Mouse (Mus musculus): ENCODE measurements around the gene Hist1h4d. TPM values are rescaled to one million over a fixed set of nuclear protein-coding genes. Genes with fewer than 3 reads are reported as not detected.
"Not testable (repeated sequence)": the region's sequence is repeated elsewhere in the genome, so short reads cannot be mapped to it uniquely, and the experiment has no call there.

The Hist1h4d gene
- total RNA-seq, 2 experiments from 2014 or later: 128 to 149 TPM

DNA sequence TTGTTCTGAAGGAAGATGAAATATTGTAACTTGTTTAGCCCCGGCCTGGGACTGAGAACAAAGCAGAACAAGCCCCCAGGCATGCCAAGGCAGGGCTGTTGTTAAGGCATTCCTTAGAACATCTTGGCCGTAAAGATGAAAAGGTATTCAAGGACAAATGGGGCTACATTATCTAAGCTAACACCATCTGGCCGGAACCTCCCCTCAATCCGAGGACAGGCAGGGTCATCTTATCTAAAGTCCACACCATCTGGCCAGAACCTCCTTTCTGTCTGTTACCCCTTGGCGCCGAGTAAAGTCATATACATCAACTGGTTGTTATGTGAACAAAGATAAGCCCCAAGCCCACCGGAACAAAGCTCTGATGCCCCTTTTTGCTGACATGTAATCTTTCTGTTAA, 10.5 kb downstream of the Hist1h4d start:
- DNase-seq (ENCODE audit: low spot score in 2 of 2): not testable (repeated sequence)

DNA sequence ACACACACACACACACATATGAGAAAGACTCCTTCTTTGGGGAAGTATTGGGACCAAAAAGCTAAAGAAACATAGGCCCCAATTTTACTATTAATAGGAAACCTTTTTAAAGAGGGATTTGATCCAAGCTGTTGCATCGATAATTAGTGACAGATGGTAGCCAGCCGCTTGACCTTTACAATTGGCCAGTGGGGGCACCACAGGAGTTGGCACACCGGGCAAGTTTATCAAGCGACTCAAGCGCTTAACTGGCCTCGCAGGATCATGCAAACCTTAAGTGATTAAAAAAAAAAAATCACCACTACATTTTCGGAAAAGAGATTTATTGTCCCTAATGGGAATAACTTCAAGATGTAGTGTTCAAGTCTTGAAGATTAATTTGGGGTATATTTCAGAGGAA, 11.2 kb downstream of the Hist1h4d start:
- DNase-seq (ENCODE audit: low spot score in 2 of 2): no peak

DNA sequence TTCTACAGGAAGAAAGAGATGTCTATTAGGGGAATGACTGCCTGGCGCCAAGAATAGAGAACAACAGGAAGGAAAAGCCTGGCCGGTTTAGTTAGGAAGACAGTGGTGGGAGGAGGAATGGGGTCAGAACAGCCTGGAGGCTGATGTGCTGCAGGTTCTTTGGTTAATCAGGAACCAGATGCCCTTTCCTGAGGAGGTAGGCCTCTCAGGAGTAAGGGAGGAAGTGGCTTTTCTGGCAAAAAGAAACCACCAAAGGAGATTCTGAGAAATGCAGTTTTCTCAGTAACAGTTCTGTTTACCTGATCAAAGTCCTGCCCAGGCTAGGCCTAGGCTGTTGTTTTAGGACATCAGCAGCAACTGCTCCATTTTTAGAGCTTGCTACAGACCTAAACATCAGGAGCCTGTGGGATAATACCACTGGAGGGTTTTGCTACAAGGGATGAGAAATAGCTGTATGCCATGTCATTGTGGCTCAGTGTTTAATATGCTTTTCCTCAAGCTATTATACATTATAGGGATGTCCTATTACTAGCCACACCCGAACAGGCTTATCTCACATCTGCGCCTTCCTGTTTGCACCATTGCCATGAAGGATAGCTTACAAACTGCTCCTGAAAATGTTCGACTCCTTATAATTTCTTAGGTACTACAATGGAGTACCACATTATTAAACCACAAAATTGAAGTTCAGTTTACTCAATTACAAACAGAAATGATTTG, 11.8 kb downstream of the Hist1h4d start:
- DNase-seq (ENCODE audit: low spot score in 2 of 2): no peak

DNA sequence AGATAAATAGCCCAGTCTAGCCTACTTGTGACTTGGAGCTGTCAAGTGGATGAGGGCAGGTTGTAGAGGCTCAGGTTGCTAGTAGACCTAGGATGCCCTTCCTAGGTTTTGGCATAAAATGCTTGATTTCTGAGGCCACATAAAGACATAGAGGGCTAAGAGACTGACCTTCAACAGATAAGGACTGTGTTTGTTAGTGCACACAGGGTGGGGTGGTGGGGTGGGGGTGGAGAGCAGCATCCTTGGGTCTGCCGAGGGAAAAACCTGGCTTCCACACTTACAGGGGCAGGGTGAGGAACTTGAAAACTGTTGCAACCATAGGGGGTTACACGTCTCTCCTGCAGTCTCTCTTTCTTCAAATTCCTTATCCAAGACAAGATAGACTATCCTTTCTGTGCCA, 13.8 kb downstream of the Hist1h4d start:
- DNase-seq (ENCODE audit: low spot score in 2 of 2): no peak

DNA sequence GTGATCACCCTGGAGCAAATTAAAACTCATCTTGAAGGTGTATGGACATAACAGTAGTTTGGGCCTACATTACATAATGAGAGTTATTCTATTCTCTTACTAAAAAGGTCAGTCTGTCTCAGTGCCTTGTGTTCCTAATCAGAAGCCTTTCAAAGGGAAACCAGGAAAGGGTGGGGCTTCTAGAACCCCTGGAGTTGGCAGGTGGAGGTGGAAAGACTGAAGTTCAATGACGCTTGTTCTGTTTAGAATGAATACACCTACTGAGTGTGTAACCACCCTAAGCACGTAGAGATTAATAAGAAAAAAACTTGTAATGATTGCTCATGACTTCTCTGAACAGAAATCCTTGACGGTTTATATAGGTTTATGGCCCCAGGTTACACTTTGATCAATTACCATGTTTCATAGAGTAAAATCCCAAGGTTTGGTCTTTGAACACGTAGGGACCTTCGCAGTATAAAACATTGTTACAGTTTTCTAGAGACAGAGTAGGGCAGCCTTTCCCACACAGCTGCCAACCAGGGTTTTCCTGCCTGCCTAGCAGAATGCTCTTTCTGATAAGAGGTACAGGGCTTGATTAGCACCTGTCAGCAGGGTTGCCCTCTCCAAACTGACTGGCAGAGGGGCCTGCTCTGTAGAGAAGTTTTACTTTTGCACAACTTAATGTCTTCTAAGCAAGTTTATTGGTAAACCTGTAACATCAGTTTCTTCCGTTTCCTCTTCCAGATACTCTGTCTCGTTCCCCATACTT, 14.4 kb downstream of the Hist1h4d start:
- no peak for DNase-seq (ENCODE audit: low spot score in 2 of 2)

DNA sequence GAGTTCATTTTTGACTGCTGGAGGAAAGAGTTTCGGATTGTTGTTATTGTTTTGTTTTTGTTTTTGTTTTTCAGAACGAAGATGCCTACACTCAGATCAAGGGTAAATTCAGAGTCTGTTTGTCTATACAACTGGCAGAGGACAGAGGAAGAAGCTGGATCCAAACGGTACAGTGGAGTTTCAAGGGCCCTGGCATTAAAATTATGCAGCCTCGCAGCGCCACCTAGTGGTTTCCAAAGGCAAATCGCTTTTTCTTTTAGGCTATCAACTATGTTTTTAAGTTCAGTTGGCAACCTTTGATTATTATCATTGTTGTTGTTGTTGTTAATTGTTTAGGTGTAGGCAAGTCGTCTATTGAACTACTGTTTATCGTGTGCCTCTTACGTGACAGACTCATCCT, 16.6 kb downstream of the Hist1h4d start:
- DNase-seq (ENCODE audit: low spot score in 2 of 2): peak; percentile 65 to 79

DNA sequence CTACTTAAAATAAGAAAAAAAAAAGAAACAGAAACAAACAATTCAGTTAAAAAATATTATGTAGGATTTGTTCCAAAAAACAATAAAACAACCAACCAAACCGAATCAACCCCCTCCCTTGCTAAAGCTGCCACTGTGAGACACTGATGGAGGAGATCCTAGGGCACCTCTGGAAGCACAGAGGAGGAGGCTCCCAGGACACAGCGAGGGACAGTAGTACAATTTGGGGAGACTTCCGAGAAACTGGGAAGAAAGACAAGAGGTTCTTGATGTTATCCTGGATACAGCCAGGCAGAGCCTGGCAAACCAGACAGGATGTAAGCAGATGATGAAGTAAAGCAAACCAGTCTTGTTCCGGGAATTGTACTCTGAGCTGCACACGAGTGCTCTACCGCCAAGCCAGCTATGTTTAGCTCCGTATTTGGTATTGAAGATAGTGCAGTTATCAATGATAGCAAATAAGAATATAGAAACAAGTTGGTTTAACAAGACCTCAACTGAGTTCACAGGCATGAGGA, 21.8 kb downstream of the Hist1h4d start:
- no peak for DNase-seq (ENCODE audit: low spot score in 2 of 2)

DNA sequence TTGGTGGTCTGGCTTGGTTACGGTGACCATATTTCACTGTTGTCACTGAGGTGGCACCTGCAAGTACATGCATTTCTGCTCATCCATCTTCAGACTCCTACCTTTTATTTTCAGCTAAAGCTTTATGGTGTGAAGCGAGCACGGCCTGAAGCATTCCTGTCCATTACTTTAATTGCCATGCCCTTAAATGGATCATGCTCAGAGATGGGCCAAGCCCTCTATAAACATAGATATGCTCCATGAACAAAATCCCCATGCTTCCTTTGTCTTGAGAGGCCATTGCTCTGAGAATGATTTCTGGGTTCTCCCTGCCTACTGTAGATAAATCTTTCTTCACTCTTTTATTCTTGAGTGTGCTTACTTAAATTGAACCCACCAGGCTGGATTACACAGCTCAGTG, 23.1 kb downstream of the Hist1h4d start:
- DNase-seq (ENCODE audit: low spot score in 2 of 2): no peak

DNA sequence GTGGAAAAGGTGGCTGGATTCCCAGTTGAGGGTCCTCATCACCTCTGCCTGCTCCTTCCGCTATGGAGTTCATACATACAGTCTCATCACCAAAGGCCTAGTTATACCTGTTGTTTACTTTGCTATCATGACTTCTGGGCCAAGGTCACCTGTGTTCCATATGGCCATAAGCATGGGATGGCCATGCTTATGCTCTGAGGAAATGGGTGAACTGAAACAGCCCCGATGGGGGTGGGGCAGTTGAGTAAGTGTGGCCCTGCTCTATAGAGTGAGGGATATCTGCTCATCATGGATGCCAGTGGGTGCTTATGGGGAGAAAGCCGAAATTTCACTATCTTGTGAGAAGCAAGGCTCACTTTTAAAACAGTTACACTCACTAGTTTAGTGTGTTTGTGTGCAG, 23.7 kb downstream of the Hist1h4d start:
- DNase-seq (ENCODE audit: low spot score in 2 of 2): no peak

DNA sequence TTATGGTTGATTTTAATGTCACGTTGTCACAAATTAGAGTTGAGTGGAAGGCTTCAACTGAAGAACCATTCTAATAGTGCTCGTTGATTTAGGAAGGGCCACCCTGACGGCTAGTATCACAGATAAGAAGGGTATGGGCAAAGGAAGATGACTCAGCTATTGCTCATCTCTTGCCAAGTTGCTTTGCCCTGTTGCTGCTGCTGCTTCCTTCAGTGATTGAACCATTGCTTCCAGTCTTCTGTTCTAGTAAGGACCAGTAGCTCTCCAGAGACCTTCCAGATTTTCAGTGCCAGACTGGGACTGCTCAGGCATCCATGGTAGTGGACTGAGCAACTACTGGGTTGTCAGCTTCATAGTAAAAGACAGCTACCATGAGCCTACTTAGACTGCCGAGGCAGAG, 27.8 kb downstream of the Hist1h4d start:
- no peak for DNase-seq (ENCODE audit: low spot score in 2 of 2)

DNA sequence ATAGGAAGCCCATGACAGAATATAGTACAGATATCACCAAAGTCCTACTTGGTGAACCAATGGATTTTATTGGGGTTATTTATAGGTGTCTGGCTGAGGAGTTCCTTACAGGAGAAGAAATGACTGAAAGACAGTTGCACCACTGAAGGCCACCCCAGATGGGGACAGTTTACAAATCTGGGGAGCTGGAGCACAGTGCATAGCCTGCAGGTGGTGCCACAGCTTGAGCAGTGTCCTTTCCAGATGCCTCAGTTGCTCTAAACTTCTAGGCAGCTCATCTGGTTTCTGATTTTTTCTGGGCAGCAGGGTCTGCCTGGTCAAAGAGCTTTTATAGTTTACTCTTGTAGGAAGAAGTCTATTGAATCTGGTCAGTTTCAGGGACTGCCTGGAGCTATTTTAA, 28.4 kb downstream of the Hist1h4d start:
- no peak for DNase-seq (ENCODE audit: low spot score in 2 of 2)

DNA sequence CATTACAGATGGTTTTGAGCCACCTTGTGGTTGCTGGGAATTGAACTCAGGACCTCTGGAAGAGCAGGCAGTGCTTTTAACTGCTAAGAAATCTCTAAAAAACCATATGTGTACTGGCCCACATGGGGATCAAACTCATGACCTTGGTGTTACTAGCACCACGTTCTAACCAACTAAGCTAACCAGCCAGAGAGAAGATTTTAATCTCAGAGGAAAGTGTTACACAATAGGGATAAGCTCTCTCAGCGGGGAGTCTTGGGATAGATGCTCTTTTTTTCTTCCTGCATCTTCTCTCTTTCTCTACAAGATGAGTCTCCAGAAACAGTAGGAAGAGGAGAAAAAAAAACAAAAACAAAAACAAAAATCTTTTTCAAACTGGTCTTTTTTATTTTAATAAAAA, 29.0 kb downstream of the Hist1h4d start:
- DNase-seq (ENCODE audit: low spot score in 2 of 2): no peak

DNA sequence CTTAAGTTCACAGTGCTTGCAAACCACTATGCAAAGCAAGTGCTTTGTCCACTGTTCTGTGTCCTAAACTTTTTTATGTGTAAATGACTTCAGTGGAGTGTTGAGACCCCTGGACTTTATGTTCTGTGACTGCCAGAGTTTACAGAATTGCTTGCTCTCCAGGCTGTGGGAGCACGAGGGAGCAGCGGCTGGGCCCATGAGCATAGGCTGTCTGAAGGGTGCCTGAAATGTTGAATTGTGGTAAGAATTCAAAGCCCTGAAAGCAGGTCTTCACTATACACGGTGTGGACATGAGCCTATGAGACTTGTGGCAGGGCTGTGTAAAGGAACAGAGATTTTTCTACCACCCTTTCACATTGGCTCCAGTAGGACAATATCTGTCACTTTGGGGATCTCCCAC, 30.2 kb downstream of the Hist1h4d start:
- no peak for DNase-seq (ENCODE audit: low spot score in 2 of 2)

DNA sequence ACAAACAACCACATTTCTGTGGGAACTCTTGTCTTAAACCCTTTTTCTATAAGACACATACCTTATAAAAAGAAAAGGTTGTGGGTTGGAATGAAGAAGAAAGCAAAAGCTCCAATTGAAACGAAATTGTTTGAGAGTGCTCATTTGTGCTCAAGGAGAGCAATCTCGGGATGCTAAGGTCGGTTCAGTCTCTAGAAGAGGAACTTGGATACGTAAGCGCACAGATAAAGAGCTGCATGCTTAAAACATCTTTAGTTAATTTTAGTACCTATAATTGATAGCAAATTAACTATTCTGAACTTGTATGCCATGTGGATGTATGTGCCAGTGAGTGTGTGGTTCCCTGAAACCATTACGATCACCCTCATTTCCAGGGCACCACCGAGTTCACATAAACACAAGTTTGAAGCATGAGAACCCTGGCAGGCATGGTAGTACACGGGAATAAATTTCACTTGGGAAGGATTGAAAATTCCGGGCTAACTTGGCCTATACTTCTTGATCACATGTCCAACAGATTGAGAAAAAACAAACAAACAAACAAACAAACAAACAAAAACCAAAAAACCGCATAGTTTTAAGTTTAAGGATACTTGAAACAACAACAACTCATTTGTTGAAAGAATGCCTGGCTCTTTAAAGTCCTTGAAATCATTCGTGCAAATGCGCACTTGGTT, 38.8 kb downstream of the Hist1h4d start:
- DNase-seq (ENCODE audit: low spot score in 2 of 2): no peak

DNA sequence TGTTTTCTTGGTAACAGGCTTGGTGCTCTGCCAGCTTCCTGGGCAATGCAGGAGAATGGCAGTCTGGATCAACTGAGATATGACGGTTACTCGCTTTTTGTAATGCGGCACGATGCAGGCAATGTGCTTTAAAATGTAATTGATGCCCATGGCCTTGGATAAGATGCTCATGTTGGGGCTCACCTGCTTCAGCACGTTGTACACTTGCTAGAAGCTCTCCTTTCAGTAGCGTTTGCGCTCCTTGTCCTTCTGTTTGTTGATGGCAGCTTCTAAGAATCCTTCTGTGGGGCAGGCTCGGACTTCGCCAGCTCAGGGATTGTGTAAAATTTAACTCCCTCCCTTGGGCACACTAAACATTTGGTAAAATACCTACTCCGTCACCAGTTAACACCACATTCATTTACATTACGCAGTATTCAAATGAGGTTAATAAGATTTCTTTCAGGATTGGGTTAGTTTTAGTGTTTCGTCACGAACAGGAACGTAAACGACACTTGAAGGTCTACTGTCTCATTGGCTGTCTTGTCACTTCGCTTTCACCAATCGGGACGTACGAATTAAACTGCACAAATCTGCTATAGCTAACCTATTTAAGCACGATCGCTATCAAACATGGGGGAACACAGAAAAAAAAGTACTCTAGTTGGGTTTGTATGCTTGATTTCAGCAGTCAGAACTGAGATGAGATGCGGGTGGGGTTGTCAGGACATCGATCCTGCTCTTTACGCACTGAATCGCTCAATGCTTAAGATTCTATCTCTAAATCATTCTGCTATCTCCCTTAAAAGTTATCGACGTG, 39.5 kb downstream of the Hist1h4d start, which contains the start of gene Hist1h2be:
Hist1h2be (minus strand) TSS at position 392 of the 799 bp plus-strand sequence.
- DNase-seq (ENCODE audit: low spot score in 2 of 2): peak; percentile 81 to 91

DNA sequence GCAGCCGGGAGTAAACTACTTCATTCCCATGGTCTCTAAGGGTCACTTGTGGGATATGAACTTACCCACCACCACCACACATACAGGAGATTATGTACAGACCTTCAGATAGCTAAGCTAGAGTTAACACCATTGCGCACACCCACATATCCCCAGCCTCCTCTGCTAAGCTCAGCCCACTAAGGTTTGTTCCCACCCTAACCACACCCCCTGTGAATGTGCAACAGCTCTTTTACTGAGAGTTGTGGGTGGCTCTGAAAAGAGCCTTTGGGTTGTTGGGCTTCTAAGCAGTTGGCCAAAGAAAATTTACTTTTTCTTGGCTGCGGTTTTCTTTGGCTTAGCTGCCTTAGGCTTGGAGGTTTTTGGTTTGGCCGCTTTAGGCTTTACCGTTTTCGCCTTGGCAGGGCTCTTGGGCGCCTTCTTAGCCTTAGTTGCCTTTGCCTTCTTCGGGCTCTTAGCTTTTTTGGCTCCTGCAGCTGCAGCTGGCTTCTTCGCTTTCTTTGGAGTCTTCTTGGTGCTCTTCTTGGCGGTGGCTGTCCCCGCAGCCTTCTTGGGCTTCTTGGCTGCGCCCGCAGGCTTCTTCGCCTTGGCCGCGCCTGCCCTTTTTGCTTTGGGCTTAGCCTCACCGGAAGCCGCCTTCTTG, 40.3 kb downstream of the Hist1h4d start:
- peak; percentile 61 to 75 for DNase-seq (ENCODE audit: low spot score in 2 of 2)

DNA sequence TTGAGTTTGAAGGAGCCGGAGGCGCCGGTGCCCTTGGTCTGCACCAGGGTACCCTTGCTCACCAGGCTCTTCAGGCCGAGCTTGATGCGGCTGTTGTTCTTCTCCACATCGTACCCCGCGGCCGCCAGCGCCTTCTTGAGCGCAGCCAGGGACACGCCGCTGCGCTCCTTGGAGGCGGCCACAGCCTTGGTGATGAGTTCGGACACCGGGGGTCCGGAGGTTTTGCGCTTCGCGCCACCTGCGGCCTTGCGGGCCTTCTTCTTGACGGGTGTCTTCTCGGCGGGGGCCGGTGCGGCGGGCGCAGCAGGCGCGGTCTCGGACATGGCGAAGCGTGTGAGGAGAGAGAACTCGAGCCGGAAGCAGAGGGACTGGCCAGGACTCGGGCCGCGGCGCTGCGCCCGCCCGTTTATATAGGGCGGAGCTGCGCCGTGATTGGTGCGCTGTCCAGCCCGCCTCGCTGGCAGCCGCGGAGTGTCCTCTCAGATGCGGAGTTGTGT, 40.8 kb downstream of the Hist1h4d start, which contains the start of gene Hist1h1e:
Hist1h1e (minus strand) TSS at position 384 of the 497 bp plus-strand sequence.
- DNase-seq (ENCODE audit: low spot score in 2 of 2): peak; percentile 78 to 88

DNA sequence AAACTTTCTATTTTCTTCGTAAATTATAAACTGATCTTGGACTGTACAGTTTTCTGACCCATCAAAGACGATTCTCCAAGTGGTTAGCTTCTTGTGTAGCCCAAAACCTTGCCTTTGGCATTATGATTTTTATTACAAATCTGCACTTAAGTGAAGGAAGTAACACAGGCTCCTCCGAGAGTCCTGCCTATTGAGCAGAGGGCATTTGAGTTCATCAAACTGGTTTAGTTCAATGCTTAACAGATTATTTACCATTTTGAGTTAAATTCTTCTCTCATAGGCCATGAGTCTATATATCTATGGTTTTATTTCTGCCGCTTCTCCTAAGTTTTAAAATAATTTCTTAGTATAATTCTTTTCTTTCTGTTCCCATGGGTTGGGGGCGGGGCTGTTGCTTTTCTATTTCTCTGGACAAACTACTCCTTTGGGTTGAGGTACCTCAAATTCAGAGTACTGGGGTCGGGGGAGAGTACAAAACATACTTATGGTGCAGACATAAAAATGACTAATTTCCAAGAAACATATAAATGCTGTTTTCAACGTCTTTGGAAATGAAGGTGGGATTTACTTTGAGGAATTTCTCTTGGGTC, 41.6 kb downstream of the Hist1h4d start:
- no peak for DNase-seq (ENCODE audit: low spot score in 2 of 2)

DNA sequence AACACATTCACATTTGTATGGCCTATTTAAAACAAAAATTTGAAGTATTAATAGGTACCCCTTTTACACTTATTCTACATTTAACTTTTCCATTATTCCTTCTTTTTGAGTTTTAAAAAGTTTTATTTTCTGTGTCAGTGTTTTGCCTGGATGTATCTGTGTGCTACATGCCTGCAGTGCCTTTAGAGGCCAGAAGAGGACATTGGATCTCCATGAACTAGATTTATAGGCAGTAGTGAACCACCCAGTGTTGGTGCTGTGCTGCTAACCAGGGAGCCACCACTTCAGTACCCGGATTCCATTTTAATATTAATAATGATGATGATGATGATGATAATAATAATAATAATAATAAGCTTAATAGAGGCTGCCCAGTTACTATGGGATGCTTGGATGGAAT, 49.3 kb downstream of the Hist1h4d start:
- DNase-seq (ENCODE audit: low spot score in 2 of 2): no peak
